Mouse (Mus musculus): ENCODE results near the gene Spaar. TPM values are rescaled to one million over a fixed set of nuclear protein-coding genes. Genes with fewer than 3 reads are reported as not detected.

The Spaar gene
- polyA plus RNA-seq, 1 experiment from 2014 or later, result 0.04 TPM

- Histone ChIP-seq H3K4me1 (ENCODE audit: control insufficient read depth, insufficient read depth, low read length) (no peaks in the 10 kb centered on the region; the same call in 1 of the 2 replicates), H3K36me3 (ENCODE audit: control insufficient read depth, insufficient read depth, low read length) (no peaks in the 10 kb centered on the region), H3K27ac (replicated peaks; ENCODE audit: low read depth, low read length) (0 out of 2 replicates have a peak overlapping the region, but pooled peaks have one; percentile 34), H3K4me2 (ENCODE audit: low read depth, low read length) (no peak overlapping the region), H3K9me3 (ENCODE audit: control insufficient read depth, low read length) (no peaks in the 10 kb centered on the region), H3K9ac (ENCODE audit: low read depth, low read length) (no peak overlapping the region), H3K4me3 (ENCODE audit: low read depth, low read length) (no peak overlapping the region), H3K27me3 (replicated peaks; ENCODE audit: control insufficient read depth, insufficient read depth, low read length) (no peaks in the 10 kb centered on the region)
- 71% methylated on average over 10 of the region's 10 CpGs for WGBS
- ATAC-seq (ENCODE audit: low read depth), result no peak
- DNase-seq (ENCODE audit: low spot score), result no peak
Observed at GRCm38 (mm10) chr4:43760460-43760859, 30.6 kb downstream of the Spaar start.

GRCm38 (mm10) chr4:43761336-43761735 is 31.5 kb downstream of the Spaar start:
- Histone ChIP-seq H3K9ac (ENCODE audit: low read depth, low read length) (no peak overlapping the region), H3K4me1 (ENCODE audit: control insufficient read depth, insufficient read depth, low read length) (no peaks in the 10 kb centered on the region; the same call in 1 of the 2 replicates), H3K36me3 (ENCODE audit: control insufficient read depth, insufficient read depth, low read length) (no peaks in the 10 kb centered on the region), H3K9me3 (ENCODE audit: control insufficient read depth, low read length) (no peaks in the 10 kb centered on the region), H3K4me3 (ENCODE audit: low read depth, low read length) (no peak overlapping the region), H3K27ac (replicated peaks; ENCODE audit: low read depth, low read length) (no peak overlapping the region), H3K4me2 (ENCODE audit: low read depth, low read length) (no peak overlapping the region), H3K27me3 (replicated peaks; ENCODE audit: control insufficient read depth, insufficient read depth, low read length) (no peaks in the 10 kb centered on the region)
- ATAC-seq (ENCODE audit: low read depth) (no peak), DNase-seq (ENCODE audit: low spot score) (no peak)
- 83% methylated on average over 2 of the region's 2 CpGs for WGBS

GRCm38 (mm10) chr4:43763410-43763809 is 33.6 kb downstream of the Spaar start:
- peak; percentile 69 for DNase-seq (ENCODE audit: low spot score)
- no peaks in the 10 kb centered on the region; the same call in 1 of the 2 replicates for H3K4me1 ChIP-seq (ENCODE audit: control insufficient read depth, insufficient read depth, low read length)
- H3K27me3 ChIP-seq (replicated peaks; ENCODE audit: control insufficient read depth, insufficient read depth, low read length), result no peaks in the 10 kb centered on the region
- H3K4me2 ChIP-seq (ENCODE audit: low read depth, low read length), result no peak overlapping the region
- no peak overlapping the region for H3K27ac ChIP-seq (replicated peaks; ENCODE audit: low read depth, low read length)
- H3K9ac ChIP-seq (ENCODE audit: low read depth, low read length), result no peak overlapping the region
- no peak for ATAC-seq (ENCODE audit: low read depth)
- 26% methylated on average over 7 of the region's 7 CpGs for WGBS
- H3K4me3 ChIP-seq (ENCODE audit: low read depth, low read length), result no peak overlapping the region
- no peaks in the 10 kb centered on the region for H3K36me3 ChIP-seq (ENCODE audit: control insufficient read depth, insufficient read depth, low read length)
- H3K9me3 ChIP-seq (ENCODE audit: control insufficient read depth, low read length), result no peaks in the 10 kb centered on the region

GRCm38 (mm10) chr4:43768341-43768740 is 38.5 kb downstream of the Spaar start:
- ATAC-seq (ENCODE audit: low read depth) (no peak), DNase-seq (ENCODE audit: low spot score) (no peak)
- Histone ChIP-seq H3K27ac (replicated peaks; ENCODE audit: low read depth, low read length) (no peak overlapping the region), H3K27me3 (replicated peaks; ENCODE audit: control insufficient read depth, insufficient read depth, low read length) (no peaks in the 10 kb centered on the region), H3K36me3 (ENCODE audit: control insufficient read depth, insufficient read depth, low read length) (no peaks in the 10 kb centered on the region), H3K4me2 (ENCODE audit: low read depth, low read length) (no peak overlapping the region), H3K9ac (ENCODE audit: low read depth, low read length) (no peak overlapping the region), H3K4me1 (ENCODE audit: control insufficient read depth, insufficient read depth, low read length) (no peaks in the 10 kb centered on the region), H3K9me3 (ENCODE audit: control insufficient read depth, low read length) (no peaks in the 10 kb centered on the region), H3K4me3 (ENCODE audit: low read depth, low read length) (no peak overlapping the region)
- 85% methylated on average over 5 of the region's 5 CpGs for WGBS

- Histone ChIP-seq H3K4me1 (ENCODE audit: control insufficient read depth, insufficient read depth, low read length) (no peaks in the 10 kb centered on the region), H3K27ac (replicated peaks; ENCODE audit: low read depth, low read length) (no peak overlapping the region), H3K9me3 (ENCODE audit: control insufficient read depth, low read length) (no peaks in the 10 kb centered on the region), H3K4me2 (ENCODE audit: low read depth, low read length) (no peak overlapping the region), H3K4me3 (ENCODE audit: low read depth, low read length) (no peak overlapping the region), H3K9ac (ENCODE audit: low read depth, low read length) (no peak overlapping the region), H3K27me3 (replicated peaks; ENCODE audit: control insufficient read depth, insufficient read depth, low read length) (no peaks in the 10 kb centered on the region), H3K36me3 (ENCODE audit: control insufficient read depth, insufficient read depth, low read length) (no peaks in the 10 kb centered on the region)
- no peak for DNase-seq (ENCODE audit: low spot score)
- 84% methylated on average over 2 of the region's 2 CpGs for WGBS
- ATAC-seq (ENCODE audit: low read depth), result no peak
Observed at GRCm38 (mm10) chr4:43769374-43769773, 39.5 kb downstream of the Spaar start.

GRCm38 (mm10) chr4:43770909-43771308 is 41.1 kb downstream of the Spaar start, which contains the start of gene Olfr159:
Gene Olfr159 (minus strand): TSS chr4:43771009.
- no peak within 1 kb of the TSS for H3K4me3 ChIP-seq (ENCODE audit: low read depth, low read length)
- no peaks in the 10 kb centered on the region for H3K27me3 ChIP-seq (replicated peaks; ENCODE audit: control insufficient read depth, insufficient read depth, low read length)
- no peaks in the 10 kb centered on the region for H3K4me1 ChIP-seq (ENCODE audit: control insufficient read depth, insufficient read depth, low read length)
- H3K36me3 ChIP-seq (ENCODE audit: control insufficient read depth, insufficient read depth, low read length), result no peaks in the 10 kb centered on the region
- DNase-seq (ENCODE audit: low spot score), result no peak
- ATAC-seq (ENCODE audit: low read depth), result no peak
- no peaks in the 10 kb centered on the region for H3K9me3 ChIP-seq (ENCODE audit: control insufficient read depth, low read length)
- no peak within 1 kb of the TSS for H3K27ac ChIP-seq (replicated peaks; ENCODE audit: low read depth, low read length)
- H3K9ac ChIP-seq (ENCODE audit: low read depth, low read length), result no peak within 1 kb of the TSS
- H3K4me2 ChIP-seq (ENCODE audit: low read depth, low read length), result no peak within 1 kb of the TSS
- WGBS, result 82% methylated on average over 6 of the region's 6 CpGs

- Histone ChIP-seq H3K4me1 (ENCODE audit: control insufficient read depth, insufficient read depth, low read length) (no peaks in the 10 kb centered on the region), H3K4me2 (ENCODE audit: low read depth, low read length) (no peak overlapping the region), H3K27ac (replicated peaks; ENCODE audit: low read depth, low read length) (no peak overlapping the region), H3K9me3 (ENCODE audit: control insufficient read depth, low read length) (no peaks in the 10 kb centered on the region), H3K36me3 (ENCODE audit: control insufficient read depth, insufficient read depth, low read length) (no peaks in the 10 kb centered on the region), H3K27me3 (replicated peaks; ENCODE audit: control insufficient read depth, insufficient read depth, low read length) (no peaks in the 10 kb centered on the region), H3K9ac (ENCODE audit: low read depth, low read length) (no peak overlapping the region), H3K4me3 (ENCODE audit: low read depth, low read length) (no peak overlapping the region)
- no peak for ATAC-seq (ENCODE audit: low read depth)
- WGBS, result 40% methylated on average over 6 of the region's 6 CpGs
- no peak for DNase-seq (ENCODE audit: low spot score)
Observed at GRCm38 (mm10) chr4:43771626-43772025, 41.8 kb downstream of the Spaar start.

- Histone ChIP-seq H3K27ac (replicated peaks; ENCODE audit: low read depth, low read length) (no peak overlapping the region), H3K4me2 (ENCODE audit: low read depth, low read length) (no peak overlapping the region), H3K4me3 (ENCODE audit: low read depth, low read length) (no peak overlapping the region), H3K4me1 (ENCODE audit: control insufficient read depth, insufficient read depth, low read length) (no peaks in the 10 kb centered on the region), H3K36me3 (ENCODE audit: control insufficient read depth, insufficient read depth, low read length) (no peaks in the 10 kb centered on the region), H3K9ac (ENCODE audit: low read depth, low read length) (no peak overlapping the region), H3K9me3 (ENCODE audit: control insufficient read depth, low read length) (no peaks in the 10 kb centered on the region), H3K27me3 (replicated peaks; ENCODE audit: control insufficient read depth, insufficient read depth, low read length) (no peaks in the 10 kb centered on the region)
- DNase-seq (ENCODE audit: low spot score) (no peak), ATAC-seq (ENCODE audit: low read depth) (no peak)
- WGBS, result 28% methylated on average over 2 of the region's 2 CpGs
Observed at GRCm38 (mm10) chr4:43772304-43772703, 42.5 kb downstream of the Spaar start.

GRCm38 (mm10) chr4:43795296-43795695 is 65.5 kb downstream of the Spaar start:
- H3K4me3 ChIP-seq (ENCODE audit: low read depth, low read length), result no peak overlapping the region
- 70% methylated on average over 6 of the region's 6 CpGs for WGBS
- DNase-seq (ENCODE audit: low spot score) (no peak), ATAC-seq (ENCODE audit: low read depth) (no peak)
- H3K4me1 ChIP-seq (ENCODE audit: control insufficient read depth, insufficient read depth, low read length), result no peaks in the 10 kb centered on the region
- H3K9me3 ChIP-seq (ENCODE audit: control insufficient read depth, low read length), result no peaks in the 10 kb centered on the region
- H3K9ac ChIP-seq (ENCODE audit: low read depth, low read length), result no peak overlapping the region
- H3K27ac ChIP-seq (replicated peaks; ENCODE audit: low read depth, low read length), result no peak overlapping the region
- H3K27me3 ChIP-seq (replicated peaks; ENCODE audit: control insufficient read depth, insufficient read depth, low read length), result no peaks in the 10 kb centered on the region
- H3K4me2 ChIP-seq (ENCODE audit: low read depth, low read length), result no peak overlapping the region
- no peaks in the 10 kb centered on the region for H3K36me3 ChIP-seq (ENCODE audit: control insufficient read depth, insufficient read depth, low read length)

Data from embryonic facial prominence, embryonic 14.5 days (tissue).